Mouse (Mus musculus) kidney, postnatal 36 days (tissue): ENCODE results near the gene Cyp4f40.
A peak's percentile ranks its signal among the peaks of the same experiment; 100 is the strongest.
"Not testable (repeated sequence)": the region's sequence is repeated elsewhere in the genome, so short reads cannot be mapped to it uniquely, and the experiment has no call there.

Experiments used
- DNase-seq, 2 experiments: peaks; one replicate each; pipeline ENCODE4 v3.0.0; 2021 to 2022; ENCODE audit warnings: mixed read lengths in 2 of 2

Cyp4f40 gene

GRCm38 (mm10) chr17:32722151-32722550 lies 63.5 kb downstream of the Cyp4f40 start:
- DNase-seq, result peak; percentile 46 to 50

- DNase-seq, result peak; percentile 46 to 54
Measured at GRCm38 (mm10) chr17:32722771-32723170, 64.1 kb downstream of the Cyp4f40 start.

- not testable (repeated sequence) for DNase-seq
Measured at GRCm38 (mm10) chr17:32726360-32726759, 67.7 kb downstream of the Cyp4f40 start.
